Mouse (Mus musculus): ENCODE results near the gene Nxf2. TPM values are rescaled to one million over a fixed set of nuclear protein-coding genes. Genes with fewer than 3 reads are reported as not detected.

Gene Nxf2
- 0.11 TPM in 1 of 2 replicates, not detected in the other for total RNA-seq (2014; rRNA removed)
- 0.19 and 0.43 TPM in 2 replicates for polyA plus RNA-seq (2015; fragmentation: Nextera tagmentation; extraction: Ambion mirVana)

- H3K27me3 ChIP-seq (ENCODE audit: insufficient read depth, low read length), result no peaks in the 10 kb centered on the region
- peak within 1 kb of the TSS; percentile 40 for H3K4me2 ChIP-seq (ENCODE audit: low read depth, low read length, poor library complexity, severe bottlenecking)
- H3K36me3 ChIP-seq (ENCODE audit: insufficient read depth, low read length), result no peaks in the 10 kb centered on the region
- H3K9me3 ChIP-seq (ENCODE audit: low read length), result no peaks in the 10 kb centered on the region
- no peaks in the 10 kb centered on the region for H3K4me1 ChIP-seq (ENCODE audit: insufficient read depth, low read length)
- ATAC-seq (ENCODE audit: low FRiP score) (no peak), DNase-seq (ENCODE audit: low spot score) (no peak)
- no peak within 1 kb of the TSS for H3K9ac ChIP-seq (replicated peaks; ENCODE audit: low read length, poor library complexity, severe bottlenecking)
- TF ChIP-seq CTCF (IDR thresholded peaks at IDR 0.05), result no peak
- peak within 1 kb of the TSS; percentile 30 for H3K4me3 ChIP-seq (ENCODE audit: low read depth, low read length)
- H3K27ac ChIP-seq (ENCODE audit: low read depth, low read length), result no peak within 1 kb of the TSS
- WGBS, result 95% methylated on average over 19 of the region's 19 CpGs
Observed at GRCm38 (mm10) chrX:134964546-134964945, at the start of gene Nxf2. Gene Nxf2 (minus strand): TSS chrX:134964754.

GRCm38 (mm10) chrX:135011381-135011780 is 46.8 kb upstream of the Nxf2 start:
- Histone ChIP-seq H3K4me3 (ENCODE audit: low read depth, low read length) (no peak overlapping the region), H3K27ac (ENCODE audit: low read depth, low read length) (no peak overlapping the region), H3K9ac (replicated peaks; ENCODE audit: low read length, poor library complexity, severe bottlenecking) (no peak overlapping the region), H3K4me2 (ENCODE audit: low read depth, low read length, poor library complexity, severe bottlenecking) (no peak overlapping the region), H3K9me3 (ENCODE audit: low read length) (no peaks in the 10 kb centered on the region), H3K4me1 (ENCODE audit: insufficient read depth, low read length) (no peaks in the 10 kb centered on the region), H3K36me3 (ENCODE audit: insufficient read depth, low read length) (no peaks in the 10 kb centered on the region), H3K27me3 (ENCODE audit: insufficient read depth, low read length) (no peaks in the 10 kb centered on the region; the same call in 1 of the 2 replicates)
- 67% methylated on average over 3 of the region's 3 CpGs for WGBS
- TF ChIP-seq CTCF (IDR thresholded peaks at IDR 0.05), result no peak
- DNase-seq (ENCODE audit: low spot score) (no peak), ATAC-seq (ENCODE audit: low FRiP score) (no peak)

- H3K9ac ChIP-seq (replicated peaks; ENCODE audit: low read length, poor library complexity, severe bottlenecking), result no peak overlapping the region
- H3K4me1 ChIP-seq (ENCODE audit: insufficient read depth, low read length), result no peaks in the 10 kb centered on the region
- no peaks in the 10 kb centered on the region for H3K9me3 ChIP-seq (ENCODE audit: low read length)
- H3K4me2 ChIP-seq (ENCODE audit: low read depth, low read length, poor library complexity, severe bottlenecking), result peak overlapping the region; percentile 29
- H3K4me3 ChIP-seq (ENCODE audit: low read depth, low read length), result peak overlapping the region; percentile 50
- peak overlapping the region; percentile 89; the same call in 1 of the 2 replicates for H3K27ac ChIP-seq (ENCODE audit: low read depth, low read length)
- TF ChIP-seq CTCF (IDR thresholded peaks at IDR 0.05), result no peak
- DNase-seq (ENCODE audit: low spot score), result no peak
- no peaks in the 10 kb centered on the region; the same call in 1 of the 2 replicates for H3K27me3 ChIP-seq (ENCODE audit: insufficient read depth, low read length)
- 28% methylated on average over 6 of the region's 6 CpGs for WGBS
- no peak; the same call in 1 of the 2 replicates for ATAC-seq (ENCODE audit: low FRiP score)
- no peaks in the 10 kb centered on the region for H3K36me3 ChIP-seq (ENCODE audit: insufficient read depth, low read length)
Observed at GRCm38 (mm10) chrX:135009471-135009815, 44.9 kb upstream of the Nxf2 start.

- Histone ChIP-seq H3K9me3 (ENCODE audit: low read length) (no peaks in the 10 kb centered on the region), H3K27ac (ENCODE audit: low read depth, low read length) (peak within 1 kb of the TSS; percentile 89), H3K4me3 (ENCODE audit: low read depth, low read length) (peak within 1 kb of the TSS; percentile 50), H3K27me3 (ENCODE audit: insufficient read depth, low read length) (no peaks in the 10 kb centered on the region; the same call in 1 of the 2 replicates), H3K36me3 (ENCODE audit: insufficient read depth, low read length) (no peaks in the 10 kb centered on the region), H3K9ac (replicated peaks; ENCODE audit: low read length, poor library complexity, severe bottlenecking) (peak within 1 kb of the TSS; percentile 81), H3K4me2 (ENCODE audit: low read depth, low read length, poor library complexity, severe bottlenecking) (peak within 1 kb of the TSS; percentile 46), H3K4me1 (ENCODE audit: insufficient read depth, low read length) (no peaks in the 10 kb centered on the region)
- DNase-seq (ENCODE audit: low spot score), result peak; percentile 93
- TF ChIP-seq CTCF (IDR thresholded peaks at IDR 0.05), result no peak
- 37% methylated on average over 36 of the region's 65 CpGs for WGBS
- ATAC-seq (ENCODE audit: low FRiP score), result peak; percentile 100
Observed at GRCm38 (mm10) chrX:135008720-135009470, 44.3 kb upstream of the Nxf2 start, which contains the start of gene Zmat1. Gene Zmat1 (minus strand): TSS chrX:135009209.

GRCm38 (mm10) chrX:135008021-135008420 is 43.5 kb upstream of the Nxf2 start:
- Histone ChIP-seq H3K4me2 (ENCODE audit: low read depth, low read length, poor library complexity, severe bottlenecking) (peak overlapping the region; percentile 46), H3K4me3 (ENCODE audit: low read depth, low read length) (peak overlapping the region; percentile 50), H3K4me1 (ENCODE audit: insufficient read depth, low read length) (no peaks in the 10 kb centered on the region), H3K27me3 (ENCODE audit: insufficient read depth, low read length) (no peaks in the 10 kb centered on the region; the same call in 1 of the 2 replicates), H3K27ac (ENCODE audit: low read depth, low read length) (peak overlapping the region; percentile 26; the same call in 1 of the 2 replicates), H3K36me3 (ENCODE audit: insufficient read depth, low read length) (no peaks in the 10 kb centered on the region), H3K9me3 (ENCODE audit: low read length) (no peaks in the 10 kb centered on the region), H3K9ac (replicated peaks; ENCODE audit: low read length, poor library complexity, severe bottlenecking) (peak overlapping the region; percentile 81; the same call in 1 of the 2 replicates)
- no peak for ATAC-seq (ENCODE audit: low FRiP score)
- no peak for TF ChIP-seq CTCF (IDR thresholded peaks at IDR 0.05)
- 35% methylated on average over 5 of the region's 5 CpGs for whole genome bisulfite sequencing
- DNase-seq (ENCODE audit: low spot score), result no peak
